Mouse (Mus musculus): Measurements from ENCODE around the gene Ap1m2. TPM values are rescaled to one million over a fixed set of nuclear protein-coding genes. Genes with fewer than 3 reads are reported as not detected.
A peak's percentile ranks its signal among the peaks of the same experiment; 100 is the strongest.

The Ap1m2 gene
- polyA plus RNA-seq, 1 experiment from 2014 or later = 22.3 TPM

- H3K4me3 ChIP-seq = peak within 1 kb of the TSS; percentile 82
- H3K4me1 ChIP-seq = peaks cover 32% of the 10 kb centered on the region
- peak within 1 kb of the TSS; percentile 78 for H3K4me2 ChIP-seq
- H3K9ac ChIP-seq = peak within 1 kb of the TSS; percentile 83
- peak within 1 kb of the TSS; percentile 92 for H3K27ac ChIP-seq
- peak; percentile 70 for ATAC-seq (ENCODE audit: insufficient number of reproducible peaks, insufficient read depth, low FRiP score, low TSS enrichment, low read depth)
- no peaks in the 10 kb centered on the region for H3K27me3 ChIP-seq
- WGBS = under 1% methylated on average over 59 of the region's 59 CpGs
- H3K9me3 ChIP-seq = no peaks in the 10 kb centered on the region
- peaks cover 32% of the 10 kb centered on the region for H3K36me3 ChIP-seq
Measured at GRCm38 (mm10) chr9:21287571-21288402, 24.4 kb downstream of the Ap1m2 start, which contains the start of gene Kri1. TSS of gene Kri1 (minus strand) at chr9:21287969.

GRCm38 (mm10) chr9:21286753-21287152, 25.4 kb downstream of the Ap1m2 start:
- no peaks in the 10 kb centered on the region for H3K9me3 ChIP-seq
- peak overlapping the region; percentile 78 for H3K4me2 ChIP-seq
- no peak for ATAC-seq (ENCODE audit: insufficient number of reproducible peaks, insufficient read depth, low FRiP score, low TSS enrichment, low read depth)
- peaks cover 42% of the 10 kb centered on the region for H3K36me3 ChIP-seq
- peak overlapping the region; percentile 83 for H3K9ac ChIP-seq
- H3K27ac ChIP-seq = no peak overlapping the region
- H3K27me3 ChIP-seq = no peaks in the 10 kb centered on the region
- H3K4me3 ChIP-seq = peak overlapping the region; percentile 82
- 64% methylated on average over 3 of the region's 3 CpGs for WGBS
- peaks cover 32% of the 10 kb centered on the region for H3K4me1 ChIP-seq

- Histone ChIP-seq H3K4me1 (peaks cover 17% of the 10 kb centered on the region), H3K27ac (no peak overlapping the region), H3K4me3 (no peak overlapping the region), H3K36me3 (peaks cover 69% of the 10 kb centered on the region), H3K9ac (no peak overlapping the region), H3K4me2 (no peak overlapping the region), H3K27me3 (no peaks in the 10 kb centered on the region), H3K9me3 (no peaks in the 10 kb centered on the region)
- ATAC-seq (ENCODE audit: insufficient number of reproducible peaks, insufficient read depth, low FRiP score, low TSS enrichment, low read depth) = no peak
- 80% methylated on average over 3 of the region's 3 CpGs for WGBS
Measured at GRCm38 (mm10) chr9:21283994-21284393, 28.1 kb downstream of the Ap1m2 start.

GRCm38 (mm10) chr9:21283591-21283990, 28.5 kb downstream of the Ap1m2 start:
- no peaks in the 10 kb centered on the region for H3K9me3 ChIP-seq
- H3K4me3 ChIP-seq = no peak overlapping the region
- no peak for ATAC-seq (ENCODE audit: insufficient number of reproducible peaks, insufficient read depth, low FRiP score, low TSS enrichment, low read depth)
- no peaks in the 10 kb centered on the region for H3K27me3 ChIP-seq
- H3K4me2 ChIP-seq = no peak overlapping the region
- WGBS = 83% methylated on average over 5 of the region's 5 CpGs
- H3K27ac ChIP-seq = no peak overlapping the region
- no peak overlapping the region for H3K9ac ChIP-seq
- peaks cover 69% of the 10 kb centered on the region for H3K36me3 ChIP-seq
- peaks cover 13% of the 10 kb centered on the region for H3K4me1 ChIP-seq

GRCm38 (mm10) chr9:21277776-21278175, 34.4 kb downstream of the Ap1m2 start:
- peaks cover 99% of the 10 kb centered on the region for H3K36me3 ChIP-seq

GRCm38 (mm10) chr9:21276307-21276706, 35.8 kb downstream of the Ap1m2 start:
- Histone ChIP-seq H3K4me2 (no peak overlapping the region), H3K36me3 (peaks cover 100% of the 10 kb centered on the region), H3K9ac (no peak overlapping the region), H3K4me1 (no peaks in the 10 kb centered on the region), H3K9me3 (no peaks in the 10 kb centered on the region), H3K4me3 (no peak overlapping the region), H3K27ac (no peak overlapping the region), H3K27me3 (no peaks in the 10 kb centered on the region)
- 90% methylated on average over 8 of the region's 8 CpGs for WGBS
- ATAC-seq (ENCODE audit: insufficient number of reproducible peaks, insufficient read depth, low FRiP score, low TSS enrichment, low read depth) = no peak

More at GRCm38 (mm10) chr9:21277776-21278175, 34.4 kb downstream of the Ap1m2 start:
- no peak overlapping the region for H3K4me2 ChIP-seq
- H3K27ac ChIP-seq = no peak overlapping the region
- 93% methylated on average over 5 of the region's 5 CpGs for WGBS
- no peak overlapping the region for H3K4me3 ChIP-seq
- H3K9ac ChIP-seq = no peak overlapping the region
- H3K27me3 ChIP-seq = no peaks in the 10 kb centered on the region
- H3K4me1 ChIP-seq = no peaks in the 10 kb centered on the region
- ATAC-seq (ENCODE audit: insufficient number of reproducible peaks, insufficient read depth, low FRiP score, low TSS enrichment, low read depth) = no peak
- no peaks in the 10 kb centered on the region for H3K9me3 ChIP-seq

- ATAC-seq (ENCODE audit: insufficient number of reproducible peaks, insufficient read depth, low FRiP score, low TSS enrichment, low read depth) = no peak
- WGBS = 89% methylated on average over 12 of the region's 12 CpGs
- no peaks in the 10 kb centered on the region for H3K27me3 ChIP-seq
- H3K4me1 ChIP-seq = no peaks in the 10 kb centered on the region
- no peak overlapping the region for H3K27ac ChIP-seq
- no peaks in the 10 kb centered on the region for H3K9me3 ChIP-seq
- H3K36me3 ChIP-seq = peaks cover 100% of the 10 kb centered on the region
- H3K4me3 ChIP-seq = no peak overlapping the region
- no peak overlapping the region for H3K9ac ChIP-seq
- H3K4me2 ChIP-seq = no peak overlapping the region
Measured at GRCm38 (mm10) chr9:21275727-21276126, 36.4 kb downstream of the Ap1m2 start.

GRCm38 (mm10) chr9:21275013-21275710, 37.0 kb downstream of the Ap1m2 start:
- Histone ChIP-seq H3K4me1 (no peaks in the 10 kb centered on the region), H3K9ac (no peak overlapping the region), H3K36me3 (peaks cover 100% of the 10 kb centered on the region), H3K27me3 (no peaks in the 10 kb centered on the region), H3K27ac (no peak overlapping the region), H3K4me2 (no peak overlapping the region), H3K4me3 (no peak overlapping the region), H3K9me3 (no peaks in the 10 kb centered on the region)
- WGBS = 91% methylated on average over 7 of the region's 7 CpGs
- ATAC-seq (ENCODE audit: insufficient number of reproducible peaks, insufficient read depth, low FRiP score, low TSS enrichment, low read depth) = no peak

- 90% methylated on average over 3 of the region's 3 CpGs for WGBS
- H3K36me3 ChIP-seq = peaks cover 98% of the 10 kb centered on the region
- ATAC-seq (ENCODE audit: insufficient number of reproducible peaks, insufficient read depth, low FRiP score, low TSS enrichment, low read depth) = no peak
Measured at GRCm38 (mm10) chr9:21274336-21274735, 37.8 kb downstream of the Ap1m2 start.

GRCm38 (mm10) chr9:21273520-21274228, 38.5 kb downstream of the Ap1m2 start:
- WGBS = 84% methylated on average over 7 of the region's 7 CpGs
- Histone ChIP-seq H3K4me1 (no peaks in the 10 kb centered on the region), H3K9me3 (no peaks in the 10 kb centered on the region), H3K27me3 (no peaks in the 10 kb centered on the region), H3K27ac (no peak overlapping the region), H3K36me3 (peaks cover 98% of the 10 kb centered on the region), H3K9ac (no peak overlapping the region), H3K4me3 (no peak overlapping the region), H3K4me2 (no peak overlapping the region)
- no peak for ATAC-seq (ENCODE audit: insufficient number of reproducible peaks, insufficient read depth, low FRiP score, low TSS enrichment, low read depth)

More at GRCm38 (mm10) chr9:21274336-21274735, 37.8 kb downstream of the Ap1m2 start:
- no peak overlapping the region for H3K27ac ChIP-seq
- no peaks in the 10 kb centered on the region for H3K4me1 ChIP-seq
- no peak overlapping the region for H3K4me3 ChIP-seq
- no peaks in the 10 kb centered on the region for H3K9me3 ChIP-seq
- H3K4me2 ChIP-seq = no peak overlapping the region
- no peaks in the 10 kb centered on the region for H3K27me3 ChIP-seq
- no peak overlapping the region for H3K9ac ChIP-seq

- no peak overlapping the region for H3K4me3 ChIP-seq
- H3K4me1 ChIP-seq = no peaks in the 10 kb centered on the region
- ATAC-seq (ENCODE audit: insufficient number of reproducible peaks, insufficient read depth, low FRiP score, low TSS enrichment, low read depth) = no peak
- H3K27me3 ChIP-seq = no peaks in the 10 kb centered on the region
- H3K27ac ChIP-seq = no peak overlapping the region
- no peaks in the 10 kb centered on the region for H3K9me3 ChIP-seq
- H3K9ac ChIP-seq = no peak overlapping the region
- H3K4me2 ChIP-seq = no peak overlapping the region
- WGBS = 89% methylated on average over 8 of the region's 8 CpGs
- peaks cover 98% of the 10 kb centered on the region for H3K36me3 ChIP-seq
Measured at GRCm38 (mm10) chr9:21273094-21273493, 39.0 kb downstream of the Ap1m2 start.
